Mouse (Mus musculus) urinary bladder, postnatal 4 days (tissue): ENCODE results near the gene Grrp1.
A peak's percentile ranks its signal among the peaks of the same experiment; 100 is the strongest.

ENCODE experiments used
- DNase-seq, 2 experiments: peaks; one replicate each; pipeline ENCODE4 v3.0.0; 2021 to 2022; ENCODE audit warnings: low spot score in 2 of 2

Gene Grrp1

DNA sequence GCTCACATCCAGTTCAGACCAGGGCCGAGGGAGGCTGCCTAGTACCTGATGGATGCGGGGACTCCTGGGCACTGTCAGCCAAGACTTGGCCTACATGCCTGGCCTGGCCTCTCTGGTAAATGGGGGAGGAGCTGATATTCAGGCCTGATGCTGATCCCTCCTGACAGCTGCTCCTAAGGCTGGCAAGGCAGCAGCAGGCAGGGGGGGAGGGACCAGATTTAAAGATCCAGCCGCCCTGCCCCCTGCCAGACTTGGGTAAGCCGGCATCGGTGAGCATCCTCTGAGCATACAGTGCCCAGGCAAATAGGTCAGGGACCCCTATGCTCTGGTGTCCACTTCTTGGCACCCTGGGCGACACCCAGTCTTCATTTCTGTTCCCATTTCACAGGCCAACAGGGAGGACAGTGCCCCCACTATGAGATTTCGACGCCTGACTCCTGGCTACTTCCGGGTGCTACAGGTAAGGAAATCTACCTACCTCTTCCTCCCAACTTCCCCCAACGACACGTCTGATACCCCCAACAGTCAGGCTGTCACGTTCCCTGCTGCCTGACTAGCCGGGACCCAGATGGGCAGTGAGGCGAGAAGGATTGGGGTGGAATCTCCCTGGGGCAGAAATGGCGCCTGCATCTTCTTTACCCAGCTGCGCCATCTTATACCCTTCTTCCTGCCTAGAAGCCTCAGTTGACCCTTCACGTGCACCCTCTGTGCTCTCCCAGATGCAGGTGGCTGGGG lies 10.2 kb downstream of the Grrp1 start, which contains the start of gene E130218I03Rik:
Gene E130218I03Rik, plus strand, starts transcription at position 147 of the 735 bp plus-strand sequence.
- no peak for DNase-seq

GRCm38 (mm10) chr4:134238686-134239085 lies 15.2 kb downstream of the Grrp1 start:
- DNase-seq: no peak

- DNase-seq: peak; percentile 76 to 85
These were observed 15.6 kb downstream of the Grrp1 start, which contains the start of gene Cnksr1 for GRCm38 (mm10) chr4:134238279-134238651. Gene Cnksr1 (minus strand): TSS chr4:134238399.

DNA sequence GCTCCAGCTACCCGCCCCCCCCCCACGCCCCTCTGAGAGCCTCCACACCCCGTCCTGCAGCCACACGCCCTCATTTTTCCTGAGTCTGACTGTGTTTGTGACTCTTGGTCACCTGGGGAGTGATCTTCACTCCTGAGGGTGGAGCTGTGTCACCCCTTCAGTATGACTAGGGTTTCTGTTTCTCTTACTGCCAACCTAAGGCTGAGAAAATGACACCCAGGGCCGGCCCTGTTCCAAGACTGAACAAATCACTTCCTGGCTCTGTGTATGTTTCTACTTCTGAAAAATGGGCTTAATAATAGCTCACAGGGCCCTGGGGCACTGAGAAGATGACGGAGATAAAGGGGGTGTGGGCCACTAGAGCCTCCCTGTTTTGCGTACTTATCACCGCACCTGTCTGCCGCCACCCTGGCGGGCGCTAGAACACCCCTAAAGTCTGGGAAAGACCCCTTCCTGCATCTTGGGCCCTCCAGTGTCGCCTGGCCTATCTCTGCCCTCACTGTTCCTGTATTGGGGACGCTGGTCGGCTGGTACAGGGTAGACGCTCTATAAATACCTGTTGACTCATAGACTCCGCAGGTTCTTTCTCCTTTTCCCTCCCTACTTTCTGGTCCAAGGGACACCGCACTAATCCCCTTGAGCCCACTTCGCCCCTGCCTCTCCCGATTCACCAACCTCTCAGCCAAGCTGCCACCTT lies 16.2 kb downstream of the Grrp1 start:
- DNase-seq: no peak

- no peak for DNase-seq
These were observed 19.0 kb downstream of the Grrp1 start for GRCm38 (mm10) chr4:134234876-134235275.

GRCm38 (mm10) chr4:134230431-134230830 lies 23.5 kb downstream of the Grrp1 start:
- no peak for DNase-seq

GRCm38 (mm10) chr4:134227194-134227593 lies 26.7 kb downstream of the Grrp1 start, which contains the start of gene Catsper4:
Gene Catsper4 (minus strand): TSS chr4:134227383.
- DNase-seq: no peak

GRCm38 (mm10) chr4:134222793-134223600 lies 30.9 kb downstream of the Grrp1 start:
- DNase-seq: no peak

DNA sequence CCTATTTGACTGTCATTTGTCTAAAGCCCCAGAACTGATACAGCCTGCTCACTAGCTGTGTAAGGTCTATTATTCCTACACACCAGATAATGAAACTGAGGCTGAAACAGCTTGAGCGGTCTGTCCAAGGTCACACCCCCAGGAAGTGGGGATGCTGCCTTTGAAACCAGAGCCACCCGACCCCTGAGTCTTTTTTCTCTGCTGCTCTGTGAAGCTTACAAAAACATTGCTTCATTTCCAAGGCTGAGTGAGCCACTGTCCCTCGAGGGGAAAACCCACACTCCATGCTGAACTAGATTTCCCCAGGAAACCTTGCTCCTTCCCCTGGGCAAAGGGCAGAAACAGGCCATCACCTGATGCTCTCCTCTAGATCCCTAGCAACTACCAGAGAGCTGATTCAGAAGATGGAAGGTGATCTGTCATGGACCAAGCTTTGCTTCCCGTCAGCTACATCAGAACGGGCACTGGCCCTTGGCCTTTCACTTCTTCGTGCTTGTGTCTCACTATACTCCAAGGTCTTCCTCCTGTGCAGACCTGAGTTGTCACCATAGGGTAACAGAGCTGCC lies 47.3 kb downstream of the Grrp1 start:
- DNase-seq: no peak

DNA sequence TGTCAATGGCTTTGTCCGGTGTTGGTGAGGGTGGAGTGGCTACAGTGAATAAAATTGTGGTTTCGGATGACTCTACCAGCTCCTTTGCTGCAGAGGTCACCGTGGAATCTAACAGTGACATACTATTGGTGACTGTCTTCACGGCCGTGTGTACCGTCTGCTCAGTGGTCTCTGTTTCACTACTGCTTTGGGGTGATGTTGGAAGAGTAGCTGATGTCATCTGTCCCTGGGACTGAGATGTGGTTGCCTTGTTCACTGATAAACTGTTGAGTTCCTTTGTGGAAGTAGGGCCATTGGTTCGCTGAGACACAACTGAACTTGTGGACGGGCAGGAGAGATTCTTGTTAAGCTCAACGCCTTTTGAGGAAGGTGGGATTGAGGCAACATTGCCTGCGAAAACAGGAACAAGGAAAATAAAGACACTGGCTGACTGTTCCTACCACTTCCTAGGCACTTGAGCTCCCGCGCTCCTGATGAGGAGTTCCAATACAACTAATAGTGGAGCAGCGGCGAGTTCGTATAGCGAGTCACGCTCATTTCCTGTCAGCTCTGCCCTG lies 50.5 kb downstream of the Grrp1 start:
- DNase-seq: no peak

DNA sequence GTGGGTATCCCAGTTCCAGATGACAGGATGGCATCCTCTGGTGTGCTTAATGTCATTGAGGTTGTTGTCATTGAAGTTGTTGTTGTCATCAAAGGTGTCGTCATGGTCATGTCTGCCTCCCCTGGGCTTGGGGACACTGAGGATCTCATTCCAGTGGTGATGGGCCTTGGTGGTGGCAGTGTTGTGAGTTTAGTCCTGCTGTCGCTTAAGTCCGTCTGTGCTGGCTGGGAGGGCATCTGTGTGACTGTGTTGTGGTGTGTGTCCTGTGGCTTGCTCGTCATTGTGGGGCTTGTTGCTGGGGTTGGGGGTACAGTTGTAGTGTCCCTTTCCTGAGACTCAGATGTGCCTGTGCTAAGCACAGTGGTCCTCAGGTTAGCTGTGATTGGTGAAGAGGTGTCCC lies 51.0 kb downstream of the Grrp1 start, which contains the start of gene Gm7534:
Gene Gm7534, minus strand, starts transcription at position 101 of the 400 bp plus-strand sequence.
- DNase-seq: no peak
